Mouse (Mus musculus): ENCODE results near the gene AI481877. TPM values are rescaled to one million over a fixed set of nuclear protein-coding genes. Genes with fewer than 3 reads are reported as not detected.

AI481877 gene
- polyA plus RNA-seq, 1 experiment from 2014 or later: not detected

GRCm38 (mm10) chr4:59123557-59123956 is 15.2 kb downstream of the AI481877 start:
- Histone ChIP-seq H3K36me3 (no peaks in the 10 kb centered on the region), H3K9me3 (replicated peaks) (no peaks in the 10 kb centered on the region), H3K9ac (no peak overlapping the region), H3K27ac (ENCODE audit: poor library complexity, severe bottlenecking) (no peak overlapping the region), H3K27me3 (replicated peaks) (no peaks in the 10 kb centered on the region), H3K4me1 (replicated peaks) (no peaks in the 10 kb centered on the region), H3K4me3 (no peak overlapping the region), H3K4me2 (no peak overlapping the region)
- ATAC-seq (ENCODE audit: insufficient number of reproducible peaks, low FRiP score): no peak

- Histone ChIP-seq H3K27me3 (replicated peaks) (no peaks in the 10 kb centered on the region), H3K9me3 (replicated peaks) (no peaks in the 10 kb centered on the region), H3K4me2 (no peak overlapping the region), H3K4me1 (replicated peaks) (no peaks in the 10 kb centered on the region), H3K36me3 (no peaks in the 10 kb centered on the region), H3K4me3 (no peak overlapping the region), H3K27ac (ENCODE audit: poor library complexity, severe bottlenecking) (no peak overlapping the region), H3K9ac (no peak overlapping the region)
- 90% methylated on average over 24 of the region's 24 CpGs for WGBS
- ATAC-seq (ENCODE audit: insufficient number of reproducible peaks, low FRiP score): no peak
Measured at GRCm38 (mm10) chr4:59117644-59118495, 20.9 kb downstream of the AI481877 start.

GRCm38 (mm10) chr4:59108721-59109120 is 30.1 kb downstream of the AI481877 start:
- H3K9me3 ChIP-seq (replicated peaks): no peaks in the 10 kb centered on the region
- H3K27ac ChIP-seq (ENCODE audit: poor library complexity, severe bottlenecking): no peak overlapping the region
- no peaks in the 10 kb centered on the region for H3K36me3 ChIP-seq
- WGBS: 85% methylated on average over 4 of the region's 4 CpGs
- no peaks in the 10 kb centered on the region for H3K4me1 ChIP-seq (replicated peaks)
- no peak overlapping the region for H3K4me2 ChIP-seq
- no peak for ATAC-seq (ENCODE audit: insufficient number of reproducible peaks, low FRiP score)
- no peak overlapping the region for H3K4me3 ChIP-seq
- no peak overlapping the region for H3K9ac ChIP-seq
- H3K27me3 ChIP-seq (replicated peaks): no peaks in the 10 kb centered on the region

- Histone ChIP-seq H3K4me1 (replicated peaks) (no peaks in the 10 kb centered on the region), H3K27me3 (replicated peaks) (no peaks in the 10 kb centered on the region), H3K4me3 (no peak overlapping the region), H3K9ac (no peak overlapping the region), H3K36me3 (no peaks in the 10 kb centered on the region), H3K9me3 (replicated peaks) (no peaks in the 10 kb centered on the region), H3K4me2 (no peak overlapping the region), H3K27ac (ENCODE audit: poor library complexity, severe bottlenecking) (no peak overlapping the region)
- ATAC-seq (ENCODE audit: insufficient number of reproducible peaks, low FRiP score): no peak
- WGBS: 66% methylated on average over 2 of the region's 2 CpGs
Measured at GRCm38 (mm10) chr4:59107886-59108285, 30.9 kb downstream of the AI481877 start.

GRCm38 (mm10) chr4:59106661-59107060 is 32.1 kb downstream of the AI481877 start:
- WGBS: 60% methylated on average over 5 of the region's 5 CpGs
- no peak for ATAC-seq (ENCODE audit: insufficient number of reproducible peaks, low FRiP score)
- H3K4me1 ChIP-seq (replicated peaks): no peaks in the 10 kb centered on the region

GRCm38 (mm10) chr4:59104166-59104565 is 34.6 kb downstream of the AI481877 start:
- Histone ChIP-seq H3K27ac (ENCODE audit: poor library complexity, severe bottlenecking) (no peak overlapping the region), H3K9me3 (replicated peaks) (no peaks in the 10 kb centered on the region), H3K4me3 (no peak overlapping the region), H3K4me1 (replicated peaks) (no peaks in the 10 kb centered on the region), H3K4me2 (no peak overlapping the region), H3K36me3 (no peaks in the 10 kb centered on the region), H3K27me3 (replicated peaks) (no peaks in the 10 kb centered on the region), H3K9ac (no peak overlapping the region)
- ATAC-seq (ENCODE audit: insufficient number of reproducible peaks, low FRiP score): no peak
- 84% methylated on average over 2 of the region's 2 CpGs for WGBS

More at GRCm38 (mm10) chr4:59106661-59107060, 32.1 kb downstream of the AI481877 start:
- no peak overlapping the region for H3K27ac ChIP-seq (ENCODE audit: poor library complexity, severe bottlenecking)
- no peaks in the 10 kb centered on the region for H3K27me3 ChIP-seq (replicated peaks)
- no peak overlapping the region for H3K4me3 ChIP-seq
- H3K9ac ChIP-seq: no peak overlapping the region
- H3K4me2 ChIP-seq: no peak overlapping the region
- H3K9me3 ChIP-seq (replicated peaks): no peaks in the 10 kb centered on the region
- no peaks in the 10 kb centered on the region for H3K36me3 ChIP-seq

- Histone ChIP-seq H3K27me3 (replicated peaks) (no peaks in the 10 kb centered on the region), H3K4me2 (no peak overlapping the region), H3K4me3 (no peak overlapping the region), H3K9me3 (replicated peaks) (no peaks in the 10 kb centered on the region), H3K27ac (ENCODE audit: poor library complexity, severe bottlenecking) (no peak overlapping the region), H3K9ac (no peak overlapping the region), H3K4me1 (replicated peaks) (no peaks in the 10 kb centered on the region), H3K36me3 (no peaks in the 10 kb centered on the region)
- ATAC-seq (ENCODE audit: insufficient number of reproducible peaks, low FRiP score): peak; percentile 29; the same call in 1 of the 2 replicates
Measured at GRCm38 (mm10) chr4:59096393-59096792, 42.4 kb downstream of the AI481877 start.

- Histone ChIP-seq H3K4me2 (no peak overlapping the region), H3K27ac (ENCODE audit: poor library complexity, severe bottlenecking) (no peak overlapping the region), H3K9ac (no peak overlapping the region), H3K36me3 (no peaks in the 10 kb centered on the region), H3K27me3 (replicated peaks) (no peaks in the 10 kb centered on the region), H3K4me3 (no peak overlapping the region), H3K9me3 (replicated peaks) (no peaks in the 10 kb centered on the region), H3K4me1 (replicated peaks) (peaks cover 3% of the 10 kb centered on the region; the same call in 1 of the 2 replicates)
- no peak for ATAC-seq (ENCODE audit: insufficient number of reproducible peaks, low FRiP score)
- 17% methylated on average over 1 of the region's 1 CpGs for WGBS
Measured at GRCm38 (mm10) chr4:59089391-59089790, 49.4 kb downstream of the AI481877 start.

GRCm38 (mm10) chr4:59083430-59083829 is 55.4 kb downstream of the AI481877 start:
- ATAC-seq (ENCODE audit: insufficient number of reproducible peaks, low FRiP score): no peak
- Histone ChIP-seq H3K9ac (no peak overlapping the region), H3K9me3 (replicated peaks) (no peaks in the 10 kb centered on the region), H3K27ac (ENCODE audit: poor library complexity, severe bottlenecking) (no peak overlapping the region), H3K4me2 (no peak overlapping the region), H3K4me3 (no peak overlapping the region), H3K36me3 (no peaks in the 10 kb centered on the region), H3K27me3 (replicated peaks) (peaks cover 3% of the 10 kb centered on the region; the same call in 1 of the 2 replicates), H3K4me1 (replicated peaks) (no peaks in the 10 kb centered on the region)
- WGBS: 71% methylated on average over 2 of the region's 2 CpGs

- Histone ChIP-seq H3K4me2 (no peak overlapping the region), H3K27me3 (replicated peaks) (no peaks in the 10 kb centered on the region), H3K27ac (ENCODE audit: poor library complexity, severe bottlenecking) (no peak overlapping the region), H3K36me3 (no peaks in the 10 kb centered on the region), H3K4me3 (no peak overlapping the region), H3K9ac (no peak overlapping the region), H3K4me1 (replicated peaks) (no peaks in the 10 kb centered on the region), H3K9me3 (replicated peaks) (no peaks in the 10 kb centered on the region)
- ATAC-seq (ENCODE audit: insufficient number of reproducible peaks, low FRiP score): no peak
- 40% methylated on average over 3 of the region's 3 CpGs for WGBS
Measured at GRCm38 (mm10) chr4:59069276-59069675, 69.5 kb downstream of the AI481877 start.

GRCm38 (mm10) chr4:59062526-59062925 is 76.3 kb downstream of the AI481877 start:
- H3K27me3 ChIP-seq (replicated peaks): no peaks in the 10 kb centered on the region
- H3K4me2 ChIP-seq: no peak overlapping the region
- H3K9ac ChIP-seq: no peak overlapping the region
- H3K4me3 ChIP-seq: no peak overlapping the region
- no peak for ATAC-seq (ENCODE audit: insufficient number of reproducible peaks, low FRiP score)
- no peaks in the 10 kb centered on the region for H3K36me3 ChIP-seq
- WGBS: 72% methylated on average over 12 of the region's 12 CpGs
- H3K4me1 ChIP-seq (replicated peaks): no peaks in the 10 kb centered on the region
- H3K9me3 ChIP-seq (replicated peaks): no peaks in the 10 kb centered on the region
- H3K27ac ChIP-seq (ENCODE audit: poor library complexity, severe bottlenecking): no peak overlapping the region

- Histone ChIP-seq H3K9ac (no peak overlapping the region), H3K36me3 (no peaks in the 10 kb centered on the region), H3K4me2 (no peak overlapping the region), H3K27ac (ENCODE audit: poor library complexity, severe bottlenecking) (no peak overlapping the region), H3K4me1 (replicated peaks) (peaks cover 5% of the 10 kb centered on the region; the same call in 1 of the 2 replicates), H3K9me3 (replicated peaks) (no peaks in the 10 kb centered on the region), H3K4me3 (no peak overlapping the region), H3K27me3 (replicated peaks) (no peaks in the 10 kb centered on the region)
- WGBS: 71% methylated on average over 3 of the region's 3 CpGs
- no peak for ATAC-seq (ENCODE audit: insufficient number of reproducible peaks, low FRiP score)
Measured at GRCm38 (mm10) chr4:59057929-59058328, 80.9 kb downstream of the AI481877 start.
